ENCODE assay signal across 8 mouse cellular contexts in genomic region chr16:57421680-57422417, GRCm38 (mm10).
A peak's percentile ranks its signal among the peaks of the same experiment; 100 is the strongest.
DNase-seq lines count a peak whose midpoint lies in the region; ATAC-seq lines count a peak whose summit lies in the region.

No protein-coding gene starts in this region.

- no peaks in the 10 kb centered on the region for H3K27me3 ChIP-seq in lung, embryonic 15.5 days
- no peaks in the 10 kb centered on the region for H3K27me3 ChIP-seq in intestine, embryonic 15.5 days (replicated peaks)
- H3K27me3 ChIP-seq in forebrain, embryonic 13.5 days = no peaks in the 10 kb centered on the region
- H3K27me3 ChIP-seq in midbrain, embryonic 10.5 days (ENCODE audit: low read depth, poor library complexity, severe bottlenecking) = no peaks in the 10 kb centered on the region

- H3K4me2 ChIP-seq in lung, embryonic 15.5 days = no peak overlapping the region
- H3K4me2 ChIP-seq in intestine, embryonic 15.5 days (replicated peaks) = no peak overlapping the region
- no peak overlapping the region for H3K4me2 ChIP-seq in forebrain, embryonic 13.5 days

- peak; percentile 35 for DNase-seq in adrenal gland, adult 2 months
- DNase-seq in adrenal gland, postnatal 14 days = no peak
- no peak for DNase-seq in lung, postnatal 4 days
- DNase-seq in midbrain, embryonic 10.5 days (ENCODE audit: low spot score) = no peak

- no peaks in the 10 kb centered on the region for H3K9me3 ChIP-seq in lung, embryonic 15.5 days
- H3K9me3 ChIP-seq in intestine, embryonic 15.5 days = no peaks in the 10 kb centered on the region
- no peaks in the 10 kb centered on the region for H3K9me3 ChIP-seq in forebrain, embryonic 13.5 days (replicated peaks)
- no peaks in the 10 kb centered on the region for H3K9me3 ChIP-seq in midbrain, embryonic 10.5 days (replicated peaks)

- WGBS in lung, embryonic 15.5 days = 65% methylated on average over 7 of the region's 7 CpGs
- WGBS in intestine, embryonic 15.5 days = 46% methylated on average over 7 of the region's 7 CpGs
- 73% methylated on average over 7 of the region's 7 CpGs for WGBS in forebrain, embryonic 13.5 days
- 89% methylated on average over 7 of the region's 7 CpGs for WGBS in midbrain, embryonic 10.5 days

- no peak for ATAC-seq in lung, embryonic 15.5 days (ENCODE audit: borderline replicate concordance, extremely low read depth, low FRiP score, low TSS enrichment)
- ATAC-seq in intestine, embryonic 15.5 days = no peak
- ATAC-seq in neutrophil, adult 5-6 weeks (ENCODE audit: extremely low read depth, insufficient number of reproducible peaks, low FRiP score, poor library complexity, severe bottlenecking) = peak; percentile 58
- ATAC-seq in forebrain, embryonic 13.5 days = no peak

- no peak overlapping the region for H3K9ac ChIP-seq in lung, embryonic 15.5 days
- H3K9ac ChIP-seq in intestine, embryonic 15.5 days = no peak overlapping the region
- no peak overlapping the region for H3K9ac ChIP-seq in forebrain, embryonic 13.5 days

- H3K27ac ChIP-seq in lung, embryonic 15.5 days = peak overlapping the region; percentile 72
- H3K27ac ChIP-seq in intestine, embryonic 15.5 days = peak overlapping the region; percentile 59
- no peak overlapping the region for H3K27ac ChIP-seq in forebrain, embryonic 13.5 days
- H3K27ac ChIP-seq in midbrain, embryonic 10.5 days (replicated peaks) = no peak overlapping the region

- peaks cover 47% of the 10 kb centered on the region for H3K4me1 ChIP-seq in lung, embryonic 15.5 days
- peaks cover 22% of the 10 kb centered on the region for H3K4me1 ChIP-seq in intestine, embryonic 15.5 days (replicated peaks)
- no peaks in the 10 kb centered on the region for H3K4me1 ChIP-seq in forebrain, embryonic 13.5 days
- peaks cover 10% of the 10 kb centered on the region for H3K4me1 ChIP-seq in midbrain, embryonic 10.5 days

- no peak overlapping the region for H3K4me3 ChIP-seq in lung, embryonic 15.5 days
- no peak overlapping the region for H3K4me3 ChIP-seq in intestine, embryonic 15.5 days (replicated peaks)
- H3K4me3 ChIP-seq in forebrain, embryonic 13.5 days = no peak overlapping the region
- H3K4me3 ChIP-seq in midbrain, embryonic 10.5 days = no peak overlapping the region

- no peaks in the 10 kb centered on the region for H3K36me3 ChIP-seq in lung, embryonic 15.5 days
- H3K36me3 ChIP-seq in intestine, embryonic 15.5 days = no peaks in the 10 kb centered on the region
- no peaks in the 10 kb centered on the region for H3K36me3 ChIP-seq in forebrain, embryonic 13.5 days (ENCODE audit: poor library complexity, severe bottlenecking)
- no peaks in the 10 kb centered on the region for H3K36me3 ChIP-seq in midbrain, embryonic 10.5 days

Comparison
In these comparisons a context has a peak if more than half of its experiments do, and no peak if none do; other contexts are left out.
1. H3K27ac ChIP-seq: peak in lung, embryonic 15.5 days (single experiment) and intestine, embryonic 15.5 days (single experiment); none in forebrain, embryonic 13.5 days (single experiment) and midbrain, embryonic 10.5 days (single experiment).